Mouse (Mus musculus): Measurements from ENCODE around the gene Stum. TPM values are rescaled to one million over a fixed set of nuclear protein-coding genes. Genes with fewer than 3 reads are reported as not detected.

The Stum gene
- polyA plus RNA-seq, 1 experiment from 2014 or later: not detected

DNA sequence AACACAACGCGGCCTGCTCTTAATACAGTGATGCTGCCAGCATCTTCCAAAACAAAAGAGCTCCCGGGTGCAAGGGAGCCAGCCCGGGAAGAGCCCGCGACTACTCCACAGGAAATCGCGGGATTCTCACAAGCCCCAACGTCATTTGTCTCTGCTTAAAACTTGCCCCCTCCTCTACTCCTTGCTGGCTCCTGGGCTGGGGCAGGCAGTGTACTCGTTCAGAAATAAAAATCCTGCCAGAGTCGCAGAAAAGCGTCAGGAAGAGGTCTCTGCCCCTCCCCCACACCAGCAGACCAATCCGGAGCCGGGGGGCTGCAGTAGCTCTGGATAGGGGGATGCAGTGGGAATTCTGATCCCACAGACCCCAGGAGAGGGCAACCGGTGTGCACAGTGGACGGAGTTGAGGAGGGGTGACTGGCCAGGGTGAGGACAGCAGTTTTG lies 50.2 kb downstream of the Stum start:
- peaks cover 12% of the 10 kb centered on the region for H3K27me3 ChIP-seq
- in situ Hi-C loops (cut with MboI; ENCODE audit: low pct_unique_long_range_greater_than_20kb): loop anchor here (5.0 kb wide), 2 partner anchors 119 to 334 kb away; no protein-coding TSS in a partner anchor
- ATAC-seq (no peak), DNase-seq (ENCODE audit: low read depth, low spot score) (no peak)
- CTCF ChIA-PET: interaction anchor here (0.8 to 3.1 kb wide), 8 partner anchors 10 to 165 kb away, joined by 3 to 29 read pairs (median 8); partner anchors contain the start of gene Itpkb
- POLR2A ChIA-PET: no interaction called here
- TF ChIP-seq CTCF (IDR thresholded peaks at IDR 0.05): no peak

DNA sequence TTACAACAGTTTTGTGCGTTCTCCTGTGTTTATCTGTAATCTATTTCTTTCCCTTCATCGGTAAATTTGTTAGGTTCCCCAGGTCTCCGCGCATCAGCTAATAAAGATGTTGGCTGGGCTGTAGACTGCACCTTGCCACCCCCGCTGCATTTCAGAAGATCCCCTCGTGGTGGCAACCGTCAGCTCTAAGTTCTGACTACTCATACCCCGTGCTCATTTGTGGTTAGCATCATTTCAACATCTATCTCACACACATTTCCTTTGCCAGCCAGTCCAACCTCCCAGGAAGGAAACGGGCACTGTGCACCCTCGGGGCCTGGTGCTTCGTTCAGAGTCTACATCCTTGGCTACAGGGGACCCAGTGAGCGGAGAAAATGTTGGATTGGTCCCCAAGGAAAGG lies 51.5 kb downstream of the Stum start:
- CTCF ChIA-PET: interaction anchor here (1.1 to 3.0 kb wide), 4 partner anchors 9 to 163 kb away, joined by 3 to 11 read pairs (median 7); no protein-coding TSS in a partner anchor
- POLR2A ChIA-PET: no interaction called here
- H3K27me3 ChIP-seq: peaks cover under 1% of the 10 kb centered on the region
- DNase-seq (ENCODE audit: low read depth, low spot score) (no peak), ATAC-seq (peak; percentile 41)
- TF ChIP-seq CTCF (IDR thresholded peaks at IDR 0.05): no peak
- in situ Hi-C loops (cut with MboI; ENCODE audit: low pct_unique_long_range_greater_than_20kb): loop anchor here (5.0 kb wide), 2 partner anchors 120 to 335 kb away; no protein-coding TSS in a partner anchor

DNA sequence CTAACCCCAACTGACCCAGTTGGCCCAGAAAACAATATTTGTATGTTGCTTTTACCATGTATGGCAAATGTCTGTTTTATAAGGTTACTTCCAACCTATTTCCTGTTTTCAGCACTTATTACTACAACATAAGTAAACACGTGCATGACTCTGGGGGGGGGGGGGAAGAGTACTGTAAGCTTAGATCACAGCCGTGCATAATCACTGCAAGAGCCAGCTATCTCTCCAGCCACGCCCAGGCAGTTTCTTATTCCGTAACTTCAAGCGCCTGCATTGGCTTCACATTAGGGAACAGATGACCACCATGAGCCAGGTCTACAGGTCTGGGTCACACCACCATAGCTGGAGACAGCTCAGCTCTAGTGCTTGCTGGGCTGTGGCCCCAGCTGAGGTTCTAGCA lies 53.5 kb downstream of the Stum start:
- no peaks in the 10 kb centered on the region for H3K27me3 ChIP-seq
- ATAC-seq (no peak), DNase-seq (ENCODE audit: low read depth, low spot score) (no peak)
- in situ Hi-C loops (cut with MboI; ENCODE audit: low pct_unique_long_range_greater_than_20kb): loop anchor here (5.0 kb wide), 2 partner anchors 122 to 337 kb away; no protein-coding TSS in a partner anchor
- ChIA-PET CTCF (interaction anchor here (1.3 to 4.6 kb wide), 4 partner anchors 23 to 161 kb away, joined by 3 to 44 read pairs (median 8); no protein-coding TSS in a partner anchor), POLR2A (interaction anchor here (1.2 kb wide), 1 partner anchor 24 kb away, joined by 4 read pairs; no protein-coding TSS in a partner anchor)
- TF ChIP-seq CTCF (IDR thresholded peaks at IDR 0.05): no peak

DNA sequence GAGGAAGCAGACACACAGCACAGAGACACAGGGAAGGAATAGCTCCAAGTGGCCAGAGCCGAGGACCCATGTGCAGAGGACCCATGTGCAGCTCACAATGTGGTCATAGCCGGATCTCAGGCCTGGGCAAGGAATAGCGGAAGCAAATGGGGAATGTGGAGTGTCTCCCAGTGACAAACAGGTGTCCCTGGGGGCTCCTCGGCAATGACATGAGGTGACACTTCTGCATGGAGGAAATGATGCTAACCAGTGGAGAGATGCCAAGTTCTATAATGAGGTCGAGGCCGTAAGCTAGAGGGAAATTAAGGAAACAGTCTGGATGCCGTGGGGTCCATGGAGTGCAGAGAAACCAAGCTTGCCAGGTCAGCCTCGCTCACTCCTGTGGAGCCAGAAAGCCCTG lies 54.4 kb downstream of the Stum start:
- in situ Hi-C loops (cut with MboI; ENCODE audit: low pct_unique_long_range_greater_than_20kb): no loop called here
- ChIA-PET CTCF (interaction anchor here (1.3 to 4.6 kb wide), 7 partner anchors 22 to 207 kb away, joined by 3 to 44 read pairs (median 6); no protein-coding TSS in a partner anchor), POLR2A (interaction anchor here (0.5 kb wide), 1 partner anchor 230 kb away, joined by 6 read pairs; no protein-coding TSS in a partner anchor)
- no peaks in the 10 kb centered on the region for H3K27me3 ChIP-seq
- no peak for DNase-seq (ENCODE audit: low read depth, low spot score)
- no peak for TF ChIP-seq CTCF (IDR thresholded peaks at IDR 0.05)
- ATAC-seq: no peak

DNA sequence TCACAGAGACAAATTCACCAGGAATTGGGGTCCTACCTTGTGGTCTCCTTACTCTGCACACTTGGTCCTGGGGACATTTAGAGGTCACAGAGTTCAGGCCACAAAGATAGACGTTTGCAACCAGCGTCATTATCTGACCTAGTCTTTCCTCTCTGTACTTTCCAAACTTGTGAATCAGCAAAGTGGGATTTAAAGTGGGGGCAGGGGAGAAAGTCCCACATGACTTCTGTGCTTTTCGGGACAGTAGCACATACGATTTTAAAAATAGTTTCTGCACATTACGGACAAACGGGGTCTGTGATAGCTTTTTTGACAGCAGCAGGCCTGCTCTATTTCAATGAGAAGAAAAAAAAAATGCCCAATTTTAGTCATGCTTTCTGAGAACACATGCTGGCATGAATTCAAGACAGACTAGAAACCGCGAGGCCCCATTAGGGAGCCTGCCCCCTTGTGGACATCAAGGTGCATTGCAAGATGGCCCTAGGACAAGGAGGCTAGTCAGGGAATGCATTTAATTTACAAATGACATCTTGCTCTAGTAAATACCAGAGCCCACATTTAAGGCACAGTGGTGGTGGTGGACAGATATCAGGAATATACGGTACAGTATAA lies 55.1 kb downstream of the Stum start:
- ChIA-PET CTCF (interaction anchor here (0.7 to 4.6 kb wide), 8 partner anchors 21 to 206 kb away, joined by 3 to 44 read pairs (median 4); no protein-coding TSS in a partner anchor), POLR2A (interaction anchor here (0.5 to 0.6 kb wide), 2 partner anchors 98 to 230 kb away, joined by 3 to 6 read pairs; no protein-coding TSS in a partner anchor)
- TF ChIP-seq CTCF (IDR thresholded peaks at IDR 0.05): no peak
- in situ Hi-C loops (cut with MboI; ENCODE audit: low pct_unique_long_range_greater_than_20kb): no loop called here
- no peaks in the 10 kb centered on the region for H3K27me3 ChIP-seq
- no peak for ATAC-seq
- no peak for DNase-seq (ENCODE audit: low read depth, low spot score)

DNA sequence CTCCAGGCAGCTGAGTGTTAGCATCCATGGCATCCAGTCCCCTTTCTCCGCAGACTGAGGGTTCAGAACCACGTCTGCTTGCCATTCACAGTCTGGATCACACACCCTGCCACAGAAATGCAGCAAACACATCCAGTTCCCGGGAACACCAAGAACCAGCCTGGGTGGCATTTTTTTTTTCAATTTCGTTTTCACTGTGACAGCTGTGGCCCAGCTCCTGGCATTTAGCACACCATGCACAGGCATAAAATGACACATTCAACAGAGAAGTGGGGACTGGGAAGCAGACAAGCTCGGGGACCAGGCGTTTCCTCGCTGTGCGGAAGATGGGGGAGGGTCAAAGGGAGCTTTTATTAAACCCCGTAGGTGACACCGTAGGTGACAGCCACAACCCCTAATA lies 55.6 kb downstream of the Stum start:
- TF ChIP-seq CTCF (IDR thresholded peaks at IDR 0.05): no peak
- no peaks in the 10 kb centered on the region for H3K27me3 ChIP-seq
- ChIA-PET POLR2A (interaction anchor here (0.6 kb wide), 1 partner anchor 98 kb away, joined by 3 read pairs; no protein-coding TSS in a partner anchor), CTCF (interaction anchor here (0.7 to 4.6 kb wide), 7 partner anchors 21 to 206 kb away, joined by 3 to 44 read pairs (median 6); no protein-coding TSS in a partner anchor)
- DNase-seq (ENCODE audit: low read depth, low spot score): no peak
- ATAC-seq: no peak
- in situ Hi-C loops (cut with MboI; ENCODE audit: low pct_unique_long_range_greater_than_20kb): no loop called here

DNA sequence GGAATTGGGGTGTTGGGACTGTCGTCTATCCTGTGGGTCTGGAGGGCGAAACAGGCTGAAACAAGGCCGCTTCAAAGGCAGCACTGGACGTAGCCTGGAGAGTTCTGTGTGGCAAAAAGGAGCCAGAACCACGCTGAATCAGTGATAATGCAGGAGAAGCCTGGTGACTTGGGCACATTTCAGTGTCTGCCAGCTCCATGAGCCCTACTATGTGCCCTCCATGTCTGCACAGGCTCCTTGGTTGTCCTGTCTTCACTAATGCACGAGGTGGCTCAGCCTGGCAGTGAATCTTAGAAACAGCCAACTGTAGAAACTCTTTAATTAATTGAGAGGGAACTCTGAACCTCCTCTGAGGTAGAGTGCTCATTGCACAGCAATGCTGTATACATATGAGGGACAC lies 56.9 kb downstream of the Stum start:
- ATAC-seq (no peak), DNase-seq (ENCODE audit: low read depth, low spot score) (no peak)
- ChIA-PET CTCF (interaction anchor here (2.7 to 4.6 kb wide), 2 partner anchors 38 to 158 kb away, joined by 12 to 44 read pairs; no protein-coding TSS in a partner anchor), POLR2A (no interaction called here)
- in situ Hi-C loops (cut with MboI; ENCODE audit: low pct_unique_long_range_greater_than_20kb): no loop called here
- no peaks in the 10 kb centered on the region for H3K27me3 ChIP-seq
- no peak for TF ChIP-seq CTCF (IDR thresholded peaks at IDR 0.05)

DNA sequence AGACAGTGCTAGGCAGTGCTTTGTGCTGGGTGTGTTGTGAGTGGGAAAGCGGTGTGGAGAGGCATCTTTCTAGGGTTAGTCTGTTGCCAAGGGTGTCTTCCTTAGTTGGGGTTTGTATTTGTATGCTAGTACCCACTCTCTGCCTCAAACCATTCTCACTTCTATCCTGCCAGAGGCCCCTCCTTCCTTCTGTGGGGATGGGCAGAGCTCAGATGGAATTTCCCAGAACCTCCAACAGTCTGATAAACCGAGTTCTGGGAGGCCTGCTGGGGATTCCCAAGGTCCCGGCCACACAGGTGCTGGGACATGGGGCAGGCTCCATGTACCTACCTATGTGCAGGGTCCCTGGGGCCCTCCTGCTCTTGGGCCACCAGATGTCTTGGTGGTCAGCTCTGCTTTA lies 59.4 kb downstream of the Stum start:
- CTCF ChIA-PET: interaction anchor here (0.8 to 3.5 kb wide), 4 partner anchors 10 to 156 kb away, joined by 3 to 34 read pairs (median 10); no protein-coding TSS in a partner anchor
- in situ Hi-C loops (cut with MboI; ENCODE audit: low pct_unique_long_range_greater_than_20kb): loop anchor here (5.0 kb wide), 2 partner anchors 157 to 247 kb away; no protein-coding TSS in a partner anchor
- DNase-seq (ENCODE audit: low read depth, low spot score): no peak
- ATAC-seq: no peak
- no peak for TF ChIP-seq CTCF (IDR thresholded peaks at IDR 0.05)
- POLR2A ChIA-PET: interaction anchor here (0.9 kb wide), 1 partner anchor 36 kb away, joined by 3 read pairs; no protein-coding TSS in a partner anchor
- H3K27me3 ChIP-seq: no peaks in the 10 kb centered on the region

DNA sequence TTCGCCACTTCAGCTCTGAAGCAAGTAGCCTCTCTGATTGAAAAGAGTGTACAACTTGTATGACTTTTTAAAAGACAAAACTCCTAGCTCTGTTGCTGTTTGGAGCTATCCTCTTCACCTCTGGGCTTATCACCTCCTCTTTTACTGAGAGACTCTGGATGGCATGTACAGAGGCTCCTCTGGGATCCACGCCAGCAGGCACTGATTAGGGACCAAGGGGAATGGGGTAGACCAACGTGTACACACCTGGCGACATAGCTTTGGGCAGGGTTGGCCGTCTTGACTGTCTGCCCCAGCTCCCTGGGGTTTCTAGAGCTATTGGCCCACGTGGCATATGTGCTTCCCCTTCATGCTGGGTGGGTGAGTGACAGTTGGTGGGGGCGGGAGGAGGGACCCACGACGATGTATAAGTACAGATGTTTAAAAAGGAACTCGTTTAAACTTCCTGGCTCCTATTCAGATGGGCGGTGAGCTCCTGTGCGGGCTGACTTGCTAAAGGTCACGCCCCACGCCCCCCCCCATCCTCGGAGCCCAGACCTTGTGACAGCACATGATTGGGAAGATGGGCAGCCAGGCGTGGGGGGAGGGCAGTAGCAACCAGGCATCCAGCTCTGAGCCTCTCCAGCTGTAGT lies 60.2 kb downstream of the Stum start:
- TF ChIP-seq CTCF (IDR thresholded peaks at IDR 0.05): no peak
- no peak for DNase-seq (ENCODE audit: low read depth, low spot score)
- ChIA-PET CTCF (interaction anchor here (0.6 to 3.5 kb wide), 12 partner anchors 9 to 1096 kb away, joined by 3 to 34 read pairs (median 6); partner anchors contain the start of gene Psen2), POLR2A (no interaction called here)
- in situ Hi-C loops (cut with MboI; ENCODE audit: low pct_unique_long_range_greater_than_20kb): loop anchor here (5.0 kb wide), 2 partner anchors 156 to 246 kb away; no protein-coding TSS in a partner anchor
- H3K27me3 ChIP-seq: no peaks in the 10 kb centered on the region
- ATAC-seq: no peak
